Mouse (Mus musculus) embryonic facial prominence, embryonic 14.5 days (tissue): ENCODE data around the gene Nudt22. TPM values are rescaled to one million over a fixed set of nuclear protein-coding genes. Genes with fewer than 3 reads are reported as not detected.

Experiments
- ATAC-seq: fragments of 200-750 bp; cut with Nextera tagmentation; 2 replicates; pipeline ENCODE4 v1.8.0; 2017; ENCODE audit warnings: low read depth, moderate number of reproducible peaks, moderate TSS enrichment
- DNase-seq: peaks from one replicate; pipeline ENCODE4 v3.0.0-alpha.2; 2015; ENCODE audit warnings: low spot score
- H3K27ac ChIP-seq: fragments of 300-500 bp; sonication (generic); replicated peaks from 2 replicates; pipeline ENCODE4 v1.5.1; 2014; ENCODE audit warnings: low read depth, mild to moderate bottlenecking, low read length, moderate library complexity
- H3K27me3 ChIP-seq: fragments of 300-500 bp; sonication (generic); replicated peaks from 2 replicates; pipeline ENCODE4 v1.6.1; 2014; ENCODE audit warnings: low read length; ENCODE audit not compliant: control insufficient read depth, insufficient read depth
- H3K36me3 ChIP-seq: fragments of 300-500 bp; sonication (generic); 2 replicates; pipeline ENCODE4 v1.6.1; 2014; ENCODE audit warnings: low read length, mixed read lengths; ENCODE audit not compliant: control insufficient read depth, insufficient read depth
- H3K4me1 ChIP-seq: fragments of 300-500 bp; sonication (generic); 2 replicates; pipeline ENCODE4 v1.6.1; 2014; ENCODE audit warnings: antibody characterized with exemption, low read length; ENCODE audit not compliant: control insufficient read depth, insufficient read depth
- H3K4me2 ChIP-seq: fragments of 300-500 bp; sonication (generic); 2 replicates; pipeline ENCODE4 v1.6.1; 2014; ENCODE audit warnings: low read depth, mild to moderate bottlenecking, low read length, moderate library complexity, mixed read lengths
- H3K4me3 ChIP-seq: fragments of 300-500 bp; sonication (generic); 2 replicates; pipeline ENCODE4 v1.5.1; 2014; ENCODE audit warnings: low read depth, mild to moderate bottlenecking, low read length
- H3K9ac ChIP-seq: fragments of 300-500 bp; sonication (generic); 2 replicates; pipeline ENCODE4 v1.6.1; 2014; ENCODE audit warnings: low read depth, mild to moderate bottlenecking, low read length, moderate library complexity, mixed read lengths
- H3K9me3 ChIP-seq: fragments of 300-500 bp; sonication (generic); 2 replicates; pipeline ENCODE4 v1.6.1; 2016; ENCODE audit warnings: low read length; ENCODE audit not compliant: control insufficient read depth
- WGBS: fragments of 180-500 bp; shearing (Covaris S2); extraction: QIAGEN DNeasy Blood & Tissue Kit; methylation state at CpG from one replicate; pipeline ENCODE4 v1.1.7; 2014; 5-methylcytosine and 5-hydroxymethylcytosine counted together
- polyA plus RNA-seq: library from polyadenylated mRNA; unstranded; fragments of >200 nt; fragmentation: Nextera tagmentation; extraction: Ambion mirVana; gene quantifications from 2 replicates; pipeline ENCODE4 v1.2.1, GENCODE M21; 2014

Gene Nudt22
- polyA plus RNA-seq, 1 experiment from 2014 or later, result 22.9 TPM

DNA sequence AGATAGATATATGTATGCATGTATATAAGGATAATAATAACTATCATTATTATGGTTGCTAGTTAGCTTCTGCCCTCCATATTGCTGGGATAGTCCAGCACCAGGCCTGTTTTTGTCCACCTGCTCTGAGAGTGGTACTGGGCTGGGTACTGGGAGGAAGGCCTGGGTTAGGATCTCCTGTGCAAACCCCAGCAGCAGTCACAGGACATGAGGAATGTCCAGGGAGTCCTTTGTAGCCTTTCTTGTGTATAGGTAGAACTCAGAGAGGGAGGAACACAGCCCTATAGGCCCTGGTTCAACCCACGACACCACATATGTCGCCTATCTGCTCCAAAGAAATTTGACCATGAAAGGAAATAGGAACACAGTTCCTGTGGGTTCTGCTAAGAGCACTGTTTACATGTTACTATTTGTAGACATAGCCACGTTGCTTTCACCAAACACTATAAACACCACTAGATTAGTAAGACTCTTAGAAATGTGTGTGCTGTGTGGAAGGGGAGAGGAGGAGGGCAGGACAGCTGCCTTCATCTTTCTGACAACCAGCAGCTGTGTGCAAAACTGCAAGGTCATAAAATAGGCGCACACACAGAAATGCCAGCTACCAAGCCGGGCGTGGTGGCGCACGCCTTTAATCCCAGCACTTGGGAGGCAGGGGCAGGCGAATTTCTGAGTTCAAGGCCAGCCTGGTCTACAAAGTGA, 11.1 kb upstream of the Nudt22 start:
- no peak overlapping the region for H3K4me3 ChIP-seq
- ATAC-seq (no peak; the same call in 1 of the 2 replicates), DNase-seq (no peak)
- H3K27me3 ChIP-seq, result no peaks in the 10 kb centered on the region
- no peak overlapping the region for H3K9ac ChIP-seq
- 79% methylated on average over 9 of the region's 9 CpGs for WGBS
- H3K36me3 ChIP-seq, result no peaks in the 10 kb centered on the region
- H3K9me3 ChIP-seq, result no peaks in the 10 kb centered on the region
- H3K27ac ChIP-seq, result no peak overlapping the region
- H3K4me2 ChIP-seq, result no peak overlapping the region
- no peaks in the 10 kb centered on the region for H3K4me1 ChIP-seq

DNA sequence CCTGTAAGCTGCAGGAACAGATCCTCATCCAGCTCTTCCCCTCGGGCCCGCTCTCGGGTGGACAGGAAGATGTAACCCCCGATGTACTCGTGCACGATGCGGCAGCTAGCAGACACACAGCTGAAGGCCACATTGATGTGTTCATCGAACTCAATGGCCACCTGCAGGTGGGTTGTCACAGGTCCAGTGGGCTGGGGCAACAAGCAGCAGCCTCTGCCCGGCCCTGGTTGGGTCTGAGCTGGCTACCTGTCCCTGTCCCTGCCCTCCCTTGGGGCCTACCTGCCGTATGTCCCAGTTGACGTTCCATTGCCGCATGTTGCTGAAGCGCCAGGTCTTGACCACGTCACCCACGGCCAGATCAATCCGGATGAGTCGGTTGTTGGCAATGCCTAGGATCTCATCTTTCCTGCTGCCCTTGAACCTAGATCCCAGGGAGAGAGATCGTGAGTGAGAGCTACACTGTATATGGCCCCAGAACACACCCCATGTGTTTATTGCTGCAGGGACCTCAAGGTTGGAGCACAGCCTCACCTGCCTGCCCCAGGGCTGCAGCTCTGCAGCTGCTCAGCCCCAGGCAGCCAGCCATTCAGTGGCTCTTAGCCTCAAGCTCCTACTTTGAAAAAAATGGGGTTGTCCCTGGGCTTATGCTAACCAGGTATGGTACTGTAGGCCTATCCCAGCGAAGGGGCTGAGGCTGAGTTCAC, 3.6 kb upstream of the Nudt22 start:
- no peak for ATAC-seq

DNA sequence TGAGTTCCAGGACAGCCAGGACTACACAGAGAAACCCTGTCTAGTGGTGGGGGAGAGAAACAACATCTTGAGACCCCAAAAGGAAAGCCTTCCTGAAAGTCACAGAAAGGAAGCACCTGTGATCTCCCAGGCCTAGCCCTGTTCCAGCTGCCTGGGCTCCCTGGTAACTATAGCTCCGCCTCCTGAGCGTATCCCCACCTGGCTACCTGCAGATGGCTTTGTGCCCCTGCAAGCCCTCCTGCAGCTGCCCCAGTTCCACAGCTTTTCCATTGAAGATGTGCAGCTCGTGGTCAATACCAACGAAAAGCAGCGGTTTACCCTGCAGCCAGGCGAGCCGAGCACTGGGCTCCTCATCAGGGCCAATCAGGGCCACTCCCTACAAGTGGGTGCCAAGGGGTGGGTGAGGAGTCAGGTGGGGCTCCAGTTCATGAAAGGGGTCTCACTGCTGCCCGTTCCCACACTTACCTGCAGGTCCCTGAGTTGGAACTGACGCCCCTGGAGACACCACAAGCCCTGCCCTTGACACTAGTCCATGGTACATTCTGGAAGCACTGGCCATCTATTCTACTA, 1.9 kb upstream of the Nudt22 start:
- peaks cover 22% of the 10 kb centered on the region; the same call in 1 of the 2 replicates for H3K4me1 ChIP-seq
- WGBS, result 78% methylated on average over 9 of the region's 9 CpGs
- H3K9ac ChIP-seq, result no peak overlapping the region
- H3K4me3 ChIP-seq, result no peak overlapping the region
- DNase-seq, result no peak
- H3K36me3 ChIP-seq, result peaks cover 21% of the 10 kb centered on the region
- no peaks in the 10 kb centered on the region for H3K9me3 ChIP-seq
- no peak for ATAC-seq
- no peak overlapping the region for H3K4me2 ChIP-seq
- H3K27ac ChIP-seq, result no peak overlapping the region
- no peaks in the 10 kb centered on the region for H3K27me3 ChIP-seq

More for the DNA sequence above, 3.6 kb upstream of the Nudt22 start:
- no peak overlapping the region for H3K9ac ChIP-seq
- H3K9me3 ChIP-seq, result no peaks in the 10 kb centered on the region
- no peak overlapping the region for H3K4me3 ChIP-seq
- peaks cover 21% of the 10 kb centered on the region for H3K36me3 ChIP-seq
- no peak overlapping the region for H3K27ac ChIP-seq
- WGBS, result 91% methylated on average over 19 of the region's 19 CpGs
- peaks cover 16% of the 10 kb centered on the region; the same call in 1 of the 2 replicates for H3K4me1 ChIP-seq
- H3K27me3 ChIP-seq, result no peaks in the 10 kb centered on the region
- DNase-seq, result no peak
- H3K4me2 ChIP-seq, result no peak overlapping the region

DNA sequence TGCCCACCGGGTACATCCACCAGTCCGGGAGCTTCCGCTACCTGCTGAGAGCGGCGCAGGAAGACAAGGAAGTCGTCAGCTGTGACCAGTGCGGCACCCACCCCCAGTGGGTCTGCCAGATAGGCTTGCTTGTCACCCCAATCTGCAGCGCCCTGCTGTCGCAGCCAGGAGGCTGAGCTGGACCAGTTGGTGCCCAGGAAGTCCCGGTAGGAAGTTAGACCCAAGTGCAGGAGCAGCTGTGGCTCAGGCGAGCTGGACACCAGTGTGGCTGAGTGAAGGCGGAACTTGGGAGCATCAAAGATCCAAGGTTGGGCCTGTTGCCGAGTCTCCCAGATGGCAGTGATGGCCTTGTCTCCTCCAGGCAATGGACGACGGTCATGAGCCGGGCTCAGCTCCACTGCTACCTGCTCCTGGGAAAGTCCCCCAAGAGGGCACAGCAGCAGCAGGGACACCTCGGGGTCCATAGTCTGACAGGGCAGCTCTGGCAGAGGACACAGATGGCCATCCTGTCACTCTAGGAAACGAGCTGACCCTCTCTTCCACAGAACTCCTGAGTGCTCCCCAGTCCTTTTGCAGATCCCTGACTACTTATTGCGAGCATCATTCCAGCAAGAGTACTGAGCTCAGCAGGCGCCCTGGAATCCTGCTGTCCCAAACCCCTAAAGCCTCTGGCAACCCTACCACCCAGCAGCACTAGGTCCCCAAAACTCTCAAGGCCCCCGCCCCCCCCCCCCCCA, 494 bp downstream of the Nudt22 start:
- peaks cover 21% of the 10 kb centered on the region for H3K36me3 ChIP-seq
- H3K9me3 ChIP-seq, result no peaks in the 10 kb centered on the region
- H3K4me1 ChIP-seq, result peaks cover 29% of the 10 kb centered on the region; the same call in 1 of the 2 replicates
- ATAC-seq (no peak; the same call in 1 of the 2 replicates), DNase-seq (no peak)
- H3K4me2 ChIP-seq, result peak overlapping the region; percentile 70
- no peak overlapping the region for H3K27ac ChIP-seq
- peak overlapping the region; percentile 72 for H3K9ac ChIP-seq
- 53% methylated on average over 17 of the region's 21 CpGs for WGBS
- peak overlapping the region; percentile 50 for H3K4me3 ChIP-seq
- H3K27me3 ChIP-seq, result no peaks in the 10 kb centered on the region

DNA sequence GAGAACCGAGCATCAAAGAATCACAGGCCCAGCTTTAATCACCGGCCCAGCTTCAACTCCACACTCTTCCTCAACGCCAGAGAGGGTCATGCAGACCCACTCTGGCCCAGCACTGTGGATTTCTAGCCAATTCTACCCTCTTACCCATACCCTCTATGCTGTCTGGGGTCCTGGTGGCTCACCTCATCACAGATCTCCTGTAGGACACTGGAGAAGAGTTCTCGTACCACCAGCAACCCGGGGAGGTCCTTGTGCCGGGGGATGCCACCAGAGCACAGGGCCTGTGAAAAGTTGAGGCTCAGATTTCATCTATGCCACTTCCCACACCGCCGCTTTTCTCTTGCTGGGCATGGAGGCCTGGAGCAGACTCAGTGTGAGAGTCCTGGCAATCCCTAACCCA, 1.4 kb downstream of the Nudt22 start:
- no peaks in the 10 kb centered on the region for H3K9me3 ChIP-seq
- H3K4me1 ChIP-seq, result peaks cover 29% of the 10 kb centered on the region; the same call in 1 of the 2 replicates
- ATAC-seq, result no peak
- 0 out of 2 replicates have a peak overlapping the region, but pooled peaks have one; percentile 70 for H3K4me2 ChIP-seq
- 84% methylated on average over 8 of the region's 8 CpGs for WGBS
- peak overlapping the region; percentile 72 for H3K9ac ChIP-seq
- H3K27me3 ChIP-seq, result no peaks in the 10 kb centered on the region
- H3K36me3 ChIP-seq, result peaks cover 13% of the 10 kb centered on the region
- H3K27ac ChIP-seq, result no peak overlapping the region
- no peak overlapping the region for H3K4me3 ChIP-seq
- DNase-seq, result no peak

DNA sequence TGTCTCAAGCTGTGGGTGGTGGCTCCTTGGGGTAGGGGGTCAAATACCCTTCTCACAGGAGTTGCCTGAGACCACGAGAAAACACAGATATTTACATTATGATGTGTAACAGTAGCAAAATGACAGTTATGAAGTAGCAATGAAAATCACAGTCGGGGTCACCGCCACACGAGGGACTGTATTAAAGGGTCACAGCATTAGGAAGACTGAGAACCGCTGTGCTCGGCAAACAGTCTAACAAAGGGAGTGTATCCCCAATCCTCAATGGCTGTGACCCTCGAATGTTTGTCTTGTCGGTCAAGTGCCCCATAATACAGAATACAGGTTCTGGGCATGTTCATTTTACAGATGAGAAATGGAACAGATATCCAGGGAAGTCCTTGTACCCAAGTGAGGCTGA, 1.9 kb downstream of the Nudt22 start:
- DNase-seq, result no peak
- no peak overlapping the region for H3K4me2 ChIP-seq
- no peak overlapping the region for H3K27ac ChIP-seq
- no peak overlapping the region for H3K4me3 ChIP-seq
- WGBS, result 88% methylated on average over 8 of the region's 8 CpGs
- peaks cover 8% of the 10 kb centered on the region for H3K36me3 ChIP-seq
- no peaks in the 10 kb centered on the region for H3K27me3 ChIP-seq
- no peak overlapping the region for H3K9ac ChIP-seq
- ATAC-seq, result no peak
- peaks cover 29% of the 10 kb centered on the region; the same call in 1 of the 2 replicates for H3K4me1 ChIP-seq
- H3K9me3 ChIP-seq, result no peaks in the 10 kb centered on the region

DNA sequence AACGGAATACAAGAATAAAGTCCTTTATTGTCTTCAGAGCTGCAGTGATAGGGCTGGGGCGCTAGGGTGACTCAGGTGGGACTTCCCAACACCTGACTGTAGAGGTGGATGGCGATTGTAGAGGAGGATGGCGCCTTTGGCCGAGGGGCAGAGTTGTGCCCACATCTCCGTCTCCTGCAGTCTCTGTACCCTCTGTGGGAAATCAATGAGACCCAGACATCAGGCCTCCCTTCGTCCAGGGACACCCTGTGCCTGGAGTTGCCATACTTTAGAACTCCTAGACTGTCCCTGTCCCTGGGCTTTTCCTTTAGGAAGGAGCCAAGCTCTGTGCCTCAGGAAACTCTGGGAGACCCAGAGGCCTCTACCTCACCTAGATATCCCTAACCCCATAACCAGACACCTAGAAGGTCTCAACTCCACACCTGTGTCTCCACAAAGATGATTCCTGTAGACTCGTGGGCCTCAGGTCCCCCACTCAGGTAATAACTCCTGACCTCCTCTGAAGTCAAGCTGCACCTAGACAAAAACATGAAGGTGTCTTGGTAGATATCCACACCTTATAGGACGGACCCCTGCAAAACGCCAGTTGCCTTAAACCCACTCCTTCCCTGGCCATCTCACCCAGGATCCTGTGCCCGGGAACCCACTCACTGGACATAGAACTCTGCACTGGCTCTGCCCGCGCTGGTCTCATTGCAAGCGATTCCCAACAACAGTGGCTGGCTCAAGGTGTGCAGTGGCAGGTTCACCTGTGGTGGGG, 2.7 kb downstream of the Nudt22 start:
- Histone ChIP-seq H3K9me3 (no peaks in the 10 kb centered on the region), H3K4me2 (peak overlapping the region; percentile 98), H3K4me1 (peaks cover 29% of the 10 kb centered on the region), H3K4me3 (peak overlapping the region; percentile 55), H3K36me3 (no peaks in the 10 kb centered on the region; the same call in 1 of the 2 replicates), H3K27ac (0 out of 2 replicates have a peak overlapping the region, but pooled peaks have one; percentile 21), H3K9ac (peak overlapping the region; percentile 65), H3K27me3 (no peaks in the 10 kb centered on the region)
- 59% methylated on average over 14 of the region's 14 CpGs for WGBS
- DNase-seq, result no peak
- ATAC-seq, result 0 out of 2 replicates have a peak, but pooled peaks have one; percentile 0
